Mouse (Mus musculus) MEL (cell line): ENCODE measurements around the gene Msl1. TPM values are rescaled to one million over a fixed set of nuclear protein-coding genes. Genes with fewer than 3 reads are reported as not detected.

Experiments used
- DNase-seq: peaks from one replicate; pipeline ENCODE4 v3.0.0; 2011; ENCODE audit warnings: low read depth, low spot score
- H3K27ac ChIP-seq: 2 replicates; pipeline ENCODE4 v1.5.1; 2012; ENCODE audit warnings: low read depth, mild to moderate bottlenecking, control low read depth, low read length, moderate library complexity; ENCODE audit not compliant: control insufficient read depth
- H3K27me3 ChIP-seq, 2 experiments: fragments of 150-350 bp in 1 of 2; sonication (generic) in 1 of 2; 2 replicates each; pipeline ENCODE4 v1.6.1; 2012; ENCODE audit warnings: low read length in 2 of 2, mild to moderate bottlenecking in 2 of 2, improper control_type of control experiment in 1 of 2, moderate library complexity in 1 of 2; ENCODE audit not compliant: insufficient read depth in 2 of 2, control insufficient read depth in 1 of 2
- H3K36me3 ChIP-seq, 2 experiments: 2 replicates each; pipeline ENCODE4 v1.6.1; 2012 to 2014; ENCODE audit warnings: low read length in 2 of 2, improper control_type of control experiment in 1 of 2, inconsistent platforms in 1 of 2, mild to moderate bottlenecking in 1 of 2; ENCODE audit not compliant: insufficient read depth in 2 of 2, control insufficient read depth in 1 of 2
- H3K4me1 ChIP-seq, 2 experiments: fragments of 150-350 bp in 1 of 2; sonication (generic) in 1 of 2; 2 replicates each; pipeline ENCODE4 v1.6.1; 2012; ENCODE audit warnings: low read length in 2 of 2, improper control_type of control experiment in 1 of 2, mild to moderate bottlenecking in 1 of 2; ENCODE audit not compliant: insufficient read depth in 2 of 2, control insufficient read depth in 1 of 2
- H3K4me3 ChIP-seq, 2 experiments: fragments of 150-350 bp in 1 of 2; sonication (generic) in 1 of 2; 2 replicates each; pipeline ENCODE4 v1.5.1; 2012; ENCODE audit warnings: low read depth in 2 of 2, low read length in 2 of 2, mild to moderate bottlenecking in 2 of 2, moderate library complexity in 2 of 2, control low read depth in 1 of 2, improper control_type of control experiment in 1 of 2; ENCODE audit not compliant: control insufficient read depth in 1 of 2, insufficient read depth in 1 of 2
- H3K79me2 ChIP-seq: 2 replicates; pipeline ENCODE4 v1.6.1; 2012; ENCODE audit warnings: mild to moderate bottlenecking, low read length, moderate library complexity; ENCODE audit not compliant: control insufficient read depth, poor library complexity, insufficient read depth
- H3K9ac ChIP-seq: 2 replicates; pipeline ENCODE4 v1.6.1; 2012; ENCODE audit warnings: low read depth, mild to moderate bottlenecking, control low read depth, low read length, moderate library complexity; ENCODE audit not compliant: control insufficient read depth, poor library complexity, severe bottlenecking
- H3K9me3 ChIP-seq: fragments of 150-350 bp; sonication (generic); replicated peaks from 2 replicates; pipeline ENCODE4 v1.6.1; 2012; ENCODE audit warnings: mild to moderate bottlenecking, low read length, improper control_type of control experiment, moderate library complexity; ENCODE audit not compliant: insufficient read depth
- BHLHE40 ChIP-seq: IDR thresholded peaks from 2 replicates; pipeline ENCODE4 v1.6.1; 2012; ENCODE audit warnings: low read depth, mild to moderate bottlenecking, inconsistent platforms, low read length, improper control_type of control experiment, borderline replicate concordance
- CHD1 ChIP-seq: IDR thresholded peaks from 2 replicates; pipeline ENCODE4 v1.6.1; 2012; ENCODE audit warnings: low read depth, mild to moderate bottlenecking, inconsistent platforms, low read length, improper control_type of control experiment
- CHD2 ChIP-seq: IDR thresholded peaks from 2 replicates; pipeline ENCODE4 v1.6.1; 2011; ENCODE audit warnings: low read length, improper control_type of control experiment
- E2F4 ChIP-seq: IDR thresholded peaks from 2 replicates; pipeline ENCODE4 v1.6.1; 2011; ENCODE audit warnings: low read depth, low read length, improper control_type of control experiment, borderline replicate concordance
- EP300 ChIP-seq, 2 experiments: IDR thresholded peaks; 2 replicates each; pipeline ENCODE4 v1.6.1; 2011; ENCODE audit warnings: improper control_type of control experiment in 2 of 2, low read length in 2 of 2, low read depth in 1 of 2, mild to moderate bottlenecking in 1 of 2
- ETS1 ChIP-seq: IDR thresholded peaks from 2 replicates; pipeline ENCODE4 v1.6.1; 2012; ENCODE audit warnings: low read depth, mild to moderate bottlenecking, inconsistent platforms, low read length, improper control_type of control experiment, moderate library complexity
- GABPA ChIP-seq: IDR thresholded peaks from 2 replicates; pipeline ENCODE4 v1.6.1; 2012; ENCODE audit warnings: low read depth, mild to moderate bottlenecking, inconsistent platforms, low read length, improper control_type of control experiment, moderate library complexity
- GATA1 ChIP-seq: IDR thresholded peaks from 2 replicates; pipeline ENCODE4 v1.6.1; 2011; ENCODE audit warnings: low read depth, low read length, improper control_type of control experiment
- HCFC1 ChIP-seq: IDR thresholded peaks from 2 replicates; pipeline ENCODE4 v1.6.1; 2012; ENCODE audit warnings: low read depth, mild to moderate bottlenecking, inconsistent platforms, low read length, improper control_type of control experiment, moderate library complexity
- JUND ChIP-seq: IDR thresholded peaks from 2 replicates; pipeline ENCODE4 v1.6.1; 2011; ENCODE audit warnings: low read depth, mild to moderate bottlenecking, improper control_type of control experiment, low read length
- KAT2A ChIP-seq: conservative IDR thresholded peaks from 2 replicates; pipeline ENCODE4 v1.6.1; 2012; ENCODE audit warnings: low read depth, low read length, improper control_type of control experiment, inconsistent platforms
- MAFK ChIP-seq: IDR thresholded peaks from 2 replicates; pipeline ENCODE4 v1.6.1; 2011; ENCODE audit warnings: low read depth, mild to moderate bottlenecking, low read length, improper control_type of control experiment, borderline replicate concordance
- MAX ChIP-seq: IDR thresholded peaks from 2 replicates; pipeline ENCODE4 v1.6.1; 2011; ENCODE audit warnings: low read length, improper control_type of control experiment
- MAZ ChIP-seq: IDR thresholded peaks from 2 replicates; pipeline ENCODE4 v1.6.1; 2012; ENCODE audit warnings: low read depth, mild to moderate bottlenecking, inconsistent platforms, low read length, improper control_type of control experiment
- MEF2A ChIP-seq: IDR thresholded peaks from 2 replicates; pipeline ENCODE4 v1.6.1; 2014; ENCODE audit warnings: low read depth, mild to moderate bottlenecking, inconsistent platforms, low read length, improper control_type of control experiment; ENCODE audit not compliant: poor library complexity, insufficient replicate concordance, severe bottlenecking; ENCODE audit errors: extremely low read depth
- MXI1 ChIP-seq: IDR thresholded peaks from 2 replicates; pipeline ENCODE4 v1.6.1; 2011; ENCODE audit warnings: mild to moderate bottlenecking, low read depth, low read length, improper control_type of control experiment
- MYB ChIP-seq: IDR thresholded peaks from 2 replicates; pipeline ENCODE4 v1.6.1; 2011; ENCODE audit warnings: mild to moderate bottlenecking, low read depth, low read length, improper control_type of control experiment
- MYC ChIP-seq: IDR thresholded peaks from 2 replicates; pipeline ENCODE4 v1.6.1; 2011; ENCODE audit warnings: low read depth, mild to moderate bottlenecking, low read length, improper control_type of control experiment, moderate library complexity
- NELFE ChIP-seq: IDR thresholded peaks from 2 replicates; pipeline ENCODE4 v1.6.1; 2011; ENCODE audit warnings: low read depth, low read length, improper control_type of control experiment
- NRF1 ChIP-seq: IDR thresholded peaks from 2 replicates; pipeline ENCODE4 v1.6.1; 2014; ENCODE audit warnings: low read depth, mild to moderate bottlenecking, inconsistent platforms, low read length, improper control_type of control experiment, moderate library complexity; ENCODE audit not compliant: poor library complexity, insufficient read depth, severe bottlenecking
- POLR2A ChIP-seq, 2 experiments: IDR thresholded peaks; 2 replicates each; pipeline ENCODE4 v1.6.1; 2011 to 2012; ENCODE audit warnings: low read length in 2 of 2, mild to moderate bottlenecking in 2 of 2, control low read depth in 1 of 2, improper control_type of control experiment in 1 of 2, low read depth in 1 of 2, moderate library complexity in 1 of 2; ENCODE audit not compliant: control insufficient read depth in 1 of 2, insufficient read depth in 1 of 2, poor library complexity in 1 of 2
- POLR2AphosphoS2 ChIP-seq: IDR thresholded peaks from 2 replicates; pipeline ENCODE4 v1.6.1; 2011; ENCODE audit warnings: low read length, improper control_type of control experiment
- POLR2AphosphoS5 ChIP-seq: IDR thresholded peaks from 2 replicates; pipeline ENCODE4 v1.6.1; 2012; ENCODE audit warnings: low read depth, borderline replicate concordance, mild to moderate bottlenecking, inconsistent platforms, low read length, moderate library complexity, mixed read lengths
- RAD21 ChIP-seq: IDR thresholded peaks from 2 replicates; pipeline ENCODE4 v1.6.1; 2011; ENCODE audit warnings: mild to moderate bottlenecking, low read depth, low read length, improper control_type of control experiment
- RCOR1 ChIP-seq: IDR thresholded peaks from 2 replicates; pipeline ENCODE4 v1.6.1; 2012; ENCODE audit warnings: low read depth, mild to moderate bottlenecking, inconsistent platforms, low read length, improper control_type of control experiment
- SIN3A ChIP-seq: IDR thresholded peaks from 2 replicates; pipeline ENCODE4 v1.6.1; 2012; ENCODE audit warnings: low read length, improper control_type of control experiment, inconsistent platforms
- SMC3 ChIP-seq: IDR thresholded peaks from 2 replicates; pipeline ENCODE4 v1.6.1; 2011; ENCODE audit warnings: low read depth, low read length, improper control_type of control experiment
- TAL1 ChIP-seq: IDR thresholded peaks from 2 replicates; pipeline ENCODE4 v1.6.1; 2012; ENCODE audit warnings: mild to moderate bottlenecking, inconsistent platforms, low read length, moderate library complexity, mixed read lengths
- TBP ChIP-seq: IDR thresholded peaks from 2 replicates; pipeline ENCODE4 v1.8.0; 2011; ENCODE audit warnings: low read depth, low read length, improper control_type of control experiment
- TCF12 ChIP-seq: IDR thresholded peaks from 2 replicates; pipeline ENCODE4 v1.6.1; 2014; ENCODE audit warnings: low read depth, mild to moderate bottlenecking, inconsistent platforms, low read length, improper control_type of control experiment, moderate library complexity
- UBTF ChIP-seq: IDR thresholded peaks from 2 replicates; pipeline ENCODE4 v1.6.1; 2012; ENCODE audit warnings: low read depth, mild to moderate bottlenecking, inconsistent platforms, low read length, improper control_type of control experiment, moderate library complexity, borderline replicate concordance; ENCODE audit not compliant: insufficient read depth
- USF1 ChIP-seq: IDR thresholded peaks from 2 replicates; pipeline ENCODE4 v1.6.1; 2014; ENCODE audit warnings: low read depth, mild to moderate bottlenecking, inconsistent platforms, low read length, improper control_type of control experiment, moderate library complexity
- USF2 ChIP-seq, 2 experiments: IDR thresholded peaks; 2 replicates each; pipeline ENCODE4 v1.6.1; 2011 to 2012; ENCODE audit warnings: improper control_type of control experiment in 2 of 2, low read length in 2 of 2, borderline replicate concordance in 1 of 2, inconsistent platforms in 1 of 2, low read depth in 1 of 2, mild to moderate bottlenecking in 1 of 2; ENCODE audit not compliant: insufficient read depth in 1 of 2
- ZC3H11A ChIP-seq: IDR thresholded peaks from 2 replicates; pipeline ENCODE4 v1.6.1; 2012; ENCODE audit warnings: low read depth, mild to moderate bottlenecking, inconsistent platforms, low read length, improper control_type of control experiment
- ZKSCAN1 ChIP-seq: IDR thresholded peaks from 2 replicates; pipeline ENCODE4 v1.6.1; 2012; ENCODE audit warnings: low read depth, mild to moderate bottlenecking, inconsistent platforms, low read length, improper control_type of control experiment, moderate library complexity
- ZMIZ1 ChIP-seq: IDR thresholded peaks from 2 replicates; pipeline ENCODE4 v1.6.1; 2012; ENCODE audit warnings: low read depth, mild to moderate bottlenecking, inconsistent platforms, low read length, improper control_type of control experiment, moderate library complexity
- ZNF384 ChIP-seq: IDR thresholded peaks from 2 replicates; pipeline ENCODE4 v1.6.1; 2012; ENCODE audit warnings: low read depth, mild to moderate bottlenecking, inconsistent platforms, low read length, improper control_type of control experiment
- polyA plus RNA-seq, 2 experiments: library from polyadenylated mRNA; stranded (reverse) in 1 of 2; unstranded in 1 of 2; fragments of >175 nt in 1 of 2; fragments of >200 nt in 1 of 2; gene quantifications; 2 replicates each; pipeline versions ENCODE4 v1.2.1 to v1.2.4; 2012; ENCODE audit warnings: low replicate concordance in 2 of 2, low read depth in 1 of 2; ENCODE audit not compliant: insufficient read length in 2 of 2, insufficient read depth in 1 of 2, missing spikeins in 1 of 2
- total RNA-seq: library from RNA; depleted of rRNA; stranded (reverse); fragments of 300-350 nt; gene quantifications from 2 replicates; pipeline ENCODE4 v1.2.3, GENCODE M21; 2012

Gene Msl1
- total and polyA plus RNA-seq, 3 experiments, result 37.1 to 49.4 TPM; not detected in 1

DNA sequence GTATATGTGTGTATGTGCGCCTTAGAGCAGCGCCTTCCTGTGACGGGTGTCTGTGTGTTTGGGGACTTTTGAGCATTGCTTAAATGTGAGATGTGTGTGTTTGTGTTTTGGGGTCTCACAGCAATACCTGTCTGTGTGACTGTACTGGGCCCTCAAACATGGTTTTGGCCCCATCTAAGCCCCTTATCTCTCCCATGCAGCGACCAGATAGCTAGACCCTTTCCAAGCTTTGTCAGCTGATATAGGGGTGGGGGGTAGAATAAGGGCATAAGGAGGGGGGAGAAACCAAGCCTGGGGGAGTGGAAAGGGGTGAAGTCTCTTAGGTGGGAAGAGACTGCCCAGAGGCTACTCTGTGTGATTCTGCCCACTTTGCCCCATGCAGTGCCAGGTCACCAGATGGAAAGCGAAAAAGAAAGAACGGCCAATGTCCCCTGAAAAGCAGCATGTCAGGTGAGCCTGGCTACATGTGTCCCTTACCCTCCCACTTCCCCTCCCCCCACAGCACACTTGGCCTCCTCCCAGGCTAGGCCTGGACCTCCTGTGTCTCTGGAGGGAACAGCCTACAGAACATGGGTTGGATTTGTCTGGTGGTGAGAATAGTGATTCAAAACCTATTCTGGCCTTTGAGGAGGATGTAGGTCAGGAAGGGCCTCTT, 39.5 kb upstream of the Msl1 start:
- Histone ChIP-seq H3K4me3 (no peak overlapping the region), H3K27me3 (no peaks in the 10 kb centered on the region), H3K9ac (no peak overlapping the region; the same call in 1 of the 2 replicates), H3K9me3 (no peaks in the 10 kb centered on the region), H3K36me3 (peaks cover 0 to 42% of the 10 kb centered on the region in 2 experiments; a peak in 3 of 4 replicates), H3K4me1 (peaks cover 41 to 48% of the 10 kb centered on the region in 2 experiments), H3K79me2 (peaks cover 6% of the 10 kb centered on the region), H3K27ac (no peak overlapping the region)
- no peak for DNase-seq
- TF ChIP-seq MAX (no peak), USF1 (peak; percentile 63; the same call in 1 of the 2 replicates), JUND (no peak), EP300 (IDR thresholded peaks at IDR 0.05; ENCODE audit: low read depth in 1 of 2, low read length in 2 of 2) (peak; percentile 78 to 85), SIN3A (peak; percentile 57; the same call in 1 of the 2 replicates), CHD1 (no peak), ZNF384 (no peak), TAL1 (peak; percentile 18), GATA1 (peak; percentile 82), MYC (no peak), USF2 (IDR thresholded peaks at IDR 0.05; ENCODE audit: borderline replicate concordance in 1 of 2, insufficient read depth in 1 of 2, low read depth in 1 of 2, low read length in 2 of 2) (no peak), MEF2A (no peak), MAZ (peak; percentile 93), TBP (no peak), POLR2AphosphoS2 (no peak), ZKSCAN1 (no peak), UBTF (no peak), ZC3H11A (no peak), CHD2 (no peak), SMC3 (no peak), POLR2A (IDR thresholded peaks at IDR 0.05; ENCODE audit: control insufficient read depth in 1 of 2, insufficient read depth in 1 of 2, low read depth in 1 of 2, low read length in 2 of 2, poor library complexity in 1 of 2) (no peak), ETS1 (peak; percentile 78), BHLHE40 (no peak), HCFC1 (no peak), MYB (no peak), ZMIZ1 (0 out of 2 replicates have a peak, but pooled peaks have one; percentile 29), RCOR1 (0 out of 2 replicates have a peak, but pooled peaks have one; percentile 25), TCF12 (peak; percentile 91), E2F4 (no peak), GABPA (no peak), RAD21 (no peak), POLR2AphosphoS5 (no peak), NELFE (no peak), MAFK (no peak), MXI1 (no peak), KAT2A (no peak), NRF1 (no peak)
